Mouse (Mus musculus): ENCODE data around the gene Psen1.

DNA sequence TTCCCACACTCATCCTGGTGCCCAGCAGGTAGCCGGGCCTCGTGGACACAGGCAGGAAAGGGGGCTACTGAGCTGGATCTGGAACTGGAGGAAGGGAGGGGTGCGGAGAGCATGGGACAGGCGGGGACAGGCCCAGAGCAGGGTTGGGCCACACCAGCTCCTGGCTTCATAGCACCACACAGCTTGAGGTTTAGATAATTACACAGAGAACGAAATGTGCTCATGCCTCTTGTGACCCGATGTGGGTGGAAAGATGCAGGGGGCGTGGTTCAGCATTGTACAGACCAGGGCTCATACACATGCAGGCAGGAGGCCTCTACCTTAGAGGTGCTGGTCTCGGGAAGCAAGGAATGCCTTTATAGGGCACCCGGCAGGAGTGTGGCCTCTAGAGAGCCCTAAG, 79.9 kb downstream of the Psen1 start:
- TF ChIP-seq CTCF (IDR thresholded peaks at IDR 0.05; ENCODE audit: control insufficient read depth, insufficient read depth, insufficient replicate concordance, low read depth, low read length) = no peak
- TF ChIP-seq POLR2A (IDR thresholded peaks at IDR 0.05; ENCODE audit: control insufficient read depth, low read depth, low read length) = no peak; the same call in 1 of the 2 replicates
